Mouse (Mus musculus): ENCODE results near the gene Slc4a10. TPM values are rescaled to one million over a fixed set of nuclear protein-coding genes. Genes with fewer than 3 reads are reported as not detected.

The Slc4a10 gene
- polyA plus RNA-seq, 1 experiment from 2014 or later = 0.43 TPM

DNA sequence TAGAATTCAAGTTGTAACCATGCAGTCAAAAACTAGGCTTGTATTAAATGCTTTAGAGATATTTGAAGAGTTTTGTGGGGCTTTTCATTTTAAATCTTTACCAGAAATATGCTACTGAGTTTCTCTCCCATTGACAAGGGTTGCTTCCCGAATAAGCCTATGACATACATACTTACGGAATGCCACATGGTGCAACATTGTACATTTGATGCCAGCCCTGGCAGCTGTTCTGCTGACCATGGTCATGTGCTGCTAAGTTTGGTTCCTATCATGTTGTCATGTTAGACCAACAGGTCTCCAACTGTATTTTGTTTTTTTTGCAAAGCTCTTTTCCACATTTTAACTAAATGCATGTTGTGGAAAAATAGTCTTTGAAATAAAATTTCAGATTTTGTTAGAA lies 279.1 kb downstream of the Slc4a10 start:
- Histone ChIP-seq H3K9ac (no peak overlapping the region), H3K4me1 (replicated peaks) (no peaks in the 10 kb centered on the region; the same call in 1 of the 2 replicates), H3K4me2 (no peak overlapping the region), H3K9me3 (replicated peaks) (no peaks in the 10 kb centered on the region), H3K27ac (no peak overlapping the region), H3K4me3 (no peak overlapping the region), H3K36me3 (no peaks in the 10 kb centered on the region), H3K27me3 (no peaks in the 10 kb centered on the region)
- ATAC-seq (replicated peaks; ENCODE audit: insufficient number of reproducible peaks, insufficient read depth, low FRiP score, low read depth) = no peak; the same call in 1 of the 2 replicates
- 56% methylated on average over 2 of the region's 2 CpGs for WGBS

- H3K9me3 ChIP-seq (replicated peaks) = no peaks in the 10 kb centered on the region
These were observed 285.7 kb downstream of the Slc4a10 start for GRCm38 (mm10) chr2:62331913-62332312.

DNA sequence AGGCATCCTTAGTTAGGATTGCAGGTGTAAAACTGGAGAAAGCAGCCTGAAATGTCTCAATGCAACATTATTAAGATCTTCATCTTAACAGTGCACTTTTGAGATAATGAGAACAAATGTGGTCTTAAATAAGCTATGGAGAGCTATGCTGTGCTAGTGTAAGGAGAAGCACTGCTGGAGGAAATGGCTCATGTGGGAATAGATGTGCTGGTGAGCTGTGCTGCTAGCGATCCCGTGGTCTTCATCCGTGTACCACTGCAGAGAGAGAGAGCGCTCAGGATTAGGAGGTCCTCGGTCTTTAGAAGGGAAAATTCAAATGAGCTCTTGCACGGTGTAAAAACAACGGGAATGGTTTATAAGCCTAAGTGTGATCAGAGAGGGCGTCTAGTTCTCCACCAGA lies 286.2 kb downstream of the Slc4a10 start:
- no peaks in the 10 kb centered on the region for H3K9me3 ChIP-seq (replicated peaks)
- no peaks in the 10 kb centered on the region for H3K36me3 ChIP-seq
- H3K4me1 ChIP-seq (replicated peaks) = no peaks in the 10 kb centered on the region
- 67% methylated on average over 8 of the region's 8 CpGs for WGBS
- no peak overlapping the region for H3K9ac ChIP-seq
- no peak overlapping the region for H3K4me3 ChIP-seq
- no peak for ATAC-seq (replicated peaks; ENCODE audit: insufficient number of reproducible peaks, insufficient read depth, low FRiP score, low read depth)
- no peaks in the 10 kb centered on the region for H3K27me3 ChIP-seq
- H3K4me2 ChIP-seq = no peak overlapping the region
- no peak overlapping the region for H3K27ac ChIP-seq

More at GRCm38 (mm10) chr2:62331913-62332312, 285.7 kb downstream of the Slc4a10 start:
- H3K27ac ChIP-seq = no peak overlapping the region
- H3K4me2 ChIP-seq = no peak overlapping the region
- H3K27me3 ChIP-seq = no peaks in the 10 kb centered on the region
- H3K36me3 ChIP-seq = no peaks in the 10 kb centered on the region
- H3K4me1 ChIP-seq (replicated peaks) = no peaks in the 10 kb centered on the region
- WGBS = 58% methylated on average over 4 of the region's 4 CpGs
- ATAC-seq (replicated peaks; ENCODE audit: insufficient number of reproducible peaks, insufficient read depth, low FRiP score, low read depth) = no peak
- no peak overlapping the region for H3K4me3 ChIP-seq
- no peak overlapping the region for H3K9ac ChIP-seq

DNA sequence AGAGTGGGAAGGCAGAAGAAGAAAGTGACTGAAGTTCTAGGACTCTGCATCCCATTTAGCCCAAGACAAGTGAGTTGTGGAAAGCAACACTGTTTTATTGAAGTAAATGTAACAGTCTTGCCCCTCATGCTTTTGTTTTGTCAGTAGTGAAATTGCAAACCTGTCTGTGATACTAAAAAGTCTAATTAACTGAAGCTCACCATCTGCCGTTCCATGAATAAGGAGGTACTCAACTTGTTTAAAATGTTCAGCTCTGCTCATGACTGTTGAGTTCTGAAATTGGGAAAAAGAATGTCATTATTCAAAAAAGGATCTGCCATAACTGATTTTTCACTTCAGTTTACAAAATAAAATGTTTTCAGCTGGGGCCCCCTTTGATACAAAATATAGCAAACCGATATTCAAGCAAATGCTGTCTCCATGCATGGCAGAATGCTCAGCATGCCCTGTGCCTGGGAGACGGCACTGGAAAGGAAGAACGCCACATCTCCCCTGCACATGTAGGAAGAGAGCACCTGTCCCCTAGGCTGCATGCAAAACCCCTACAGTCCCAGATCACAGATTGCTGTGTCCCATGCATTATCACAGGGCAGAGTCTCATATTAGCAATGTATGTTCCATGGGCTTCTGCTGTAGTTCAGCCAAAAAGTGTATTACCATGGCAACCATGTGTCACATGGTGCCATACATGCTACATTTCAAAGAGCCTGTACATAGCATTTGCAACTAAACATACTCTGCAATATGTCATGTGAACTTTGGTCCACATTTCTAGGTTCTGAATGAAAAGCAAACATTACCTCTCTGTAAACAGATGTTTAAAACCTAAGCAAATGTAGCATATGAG lies 288.4 kb downstream of the Slc4a10 start:
- WGBS = 85% methylated on average over 4 of the region's 4 CpGs
- H3K27me3 ChIP-seq = no peaks in the 10 kb centered on the region
- no peaks in the 10 kb centered on the region for H3K36me3 ChIP-seq
- no peak overlapping the region for H3K27ac ChIP-seq
- no peaks in the 10 kb centered on the region for H3K9me3 ChIP-seq (replicated peaks)
- H3K4me2 ChIP-seq = no peak overlapping the region
- H3K4me3 ChIP-seq = no peak overlapping the region
- H3K4me1 ChIP-seq (replicated peaks) = no peaks in the 10 kb centered on the region
- no peak overlapping the region for H3K9ac ChIP-seq
- no peak for ATAC-seq (replicated peaks; ENCODE audit: insufficient number of reproducible peaks, insufficient read depth, low FRiP score, low read depth)

DNA sequence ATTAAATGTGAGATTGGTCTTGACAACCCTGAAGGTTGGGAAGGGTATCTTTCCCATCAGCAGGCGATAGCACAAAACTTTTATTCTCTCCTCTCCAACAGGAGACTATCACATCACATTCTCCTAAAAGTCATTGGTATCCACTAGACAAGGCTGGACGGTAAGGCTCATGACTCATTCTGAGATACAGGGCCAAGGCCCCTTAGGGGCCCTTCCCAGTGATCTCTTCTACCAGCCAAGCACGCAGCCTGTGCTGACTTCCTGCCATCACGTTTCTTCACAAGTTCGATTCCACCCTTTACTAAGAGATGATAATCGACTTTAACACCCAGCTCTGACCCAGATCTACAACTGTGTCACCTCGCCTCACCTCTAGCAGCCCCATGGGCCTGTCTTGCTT lies 290.8 kb downstream of the Slc4a10 start:
- no peak for ATAC-seq (replicated peaks; ENCODE audit: insufficient number of reproducible peaks, insufficient read depth, low FRiP score, low read depth)
- H3K9me3 ChIP-seq (replicated peaks) = no peaks in the 10 kb centered on the region
- H3K27ac ChIP-seq = no peak overlapping the region
- no peaks in the 10 kb centered on the region for H3K36me3 ChIP-seq
- no peak overlapping the region for H3K4me3 ChIP-seq
- H3K9ac ChIP-seq = no peak overlapping the region
- no peaks in the 10 kb centered on the region for H3K27me3 ChIP-seq
- no peak overlapping the region for H3K4me2 ChIP-seq
- 72% methylated on average over 7 of the region's 7 CpGs for WGBS
- no peaks in the 10 kb centered on the region for H3K4me1 ChIP-seq (replicated peaks)

DNA sequence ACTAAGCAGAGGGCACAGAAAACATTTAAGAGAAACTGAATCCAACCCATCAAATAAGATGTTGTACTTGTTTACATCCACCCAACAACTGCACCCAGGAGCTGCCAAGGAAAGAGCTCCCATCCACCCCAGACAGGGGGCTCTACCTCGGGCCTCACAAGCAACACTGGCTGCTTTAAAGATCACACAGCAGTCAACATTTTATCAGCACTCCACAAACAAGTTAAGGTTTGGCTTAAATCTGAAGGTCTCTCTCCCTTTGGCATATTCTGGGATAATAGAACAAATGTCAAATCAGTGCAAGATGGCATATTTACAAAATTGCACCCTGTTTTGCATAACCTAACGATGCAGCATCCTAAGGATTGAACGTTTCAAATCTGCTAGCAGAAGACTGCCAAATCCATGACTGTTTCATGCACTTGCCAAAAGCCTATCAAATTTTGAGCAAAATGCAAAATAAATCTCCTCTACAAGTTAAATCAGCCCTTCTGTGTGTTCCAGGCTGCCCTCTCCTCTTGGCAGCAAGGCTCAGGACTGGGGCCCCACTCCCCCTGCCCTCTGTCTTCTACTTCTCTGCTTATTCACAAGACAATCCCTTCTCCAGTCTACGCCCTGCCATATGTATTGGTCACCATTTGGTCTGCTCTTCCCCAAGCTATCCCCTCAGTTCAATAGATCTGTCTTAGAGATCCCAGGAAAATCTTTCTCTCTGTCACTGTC lies 293.1 kb downstream of the Slc4a10 start:
- H3K4me2 ChIP-seq = no peak overlapping the region
- H3K9ac ChIP-seq = no peak overlapping the region
- ATAC-seq (replicated peaks; ENCODE audit: insufficient number of reproducible peaks, insufficient read depth, low FRiP score, low read depth) = no peak
- H3K27ac ChIP-seq = no peak overlapping the region
- WGBS = 57% methylated on average over 4 of the region's 4 CpGs
- no peaks in the 10 kb centered on the region for H3K9me3 ChIP-seq (replicated peaks)
- no peaks in the 10 kb centered on the region for H3K27me3 ChIP-seq
- no peaks in the 10 kb centered on the region for H3K36me3 ChIP-seq
- H3K4me1 ChIP-seq (replicated peaks) = no peaks in the 10 kb centered on the region
- H3K4me3 ChIP-seq = no peak overlapping the region

DNA sequence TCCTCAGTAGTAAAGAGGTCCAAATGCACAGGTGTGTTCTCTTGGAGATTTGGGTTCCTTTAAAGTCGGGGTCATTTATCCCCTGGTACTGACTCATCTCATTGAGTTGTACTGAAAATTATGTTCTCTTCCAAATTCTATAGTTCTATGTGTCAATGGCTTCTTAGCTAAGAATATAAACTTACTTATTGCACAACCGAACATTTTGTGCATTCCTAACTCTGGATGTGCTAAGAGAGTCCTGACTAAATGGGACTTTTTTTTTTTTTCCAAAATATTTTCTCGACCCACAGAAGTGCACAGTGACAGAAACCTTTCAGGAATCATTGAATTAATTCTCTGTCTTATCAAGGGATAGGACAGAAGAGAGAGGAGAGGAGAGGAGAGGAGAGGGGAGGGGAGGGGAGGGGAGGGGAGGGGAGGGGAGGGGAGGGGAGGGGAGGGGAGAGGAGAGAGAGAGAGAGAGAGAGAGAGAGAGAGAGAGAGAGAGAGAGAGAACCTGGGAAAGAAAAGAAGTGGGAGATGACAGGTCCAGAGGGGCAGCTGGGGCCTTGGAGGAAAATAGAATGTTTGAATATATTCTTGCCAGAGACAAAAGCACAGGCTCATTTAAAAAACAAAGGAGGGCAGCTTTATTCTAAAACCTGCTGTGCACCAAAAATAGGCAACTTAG lies 294.9 kb downstream of the Slc4a10 start:
- 67% methylated on average over 3 of the region's 3 CpGs for WGBS
- Histone ChIP-seq H3K27me3 (no peaks in the 10 kb centered on the region), H3K4me2 (no peak overlapping the region), H3K27ac (no peak overlapping the region), H3K4me3 (no peak overlapping the region), H3K9ac (no peak overlapping the region), H3K36me3 (no peaks in the 10 kb centered on the region), H3K4me1 (replicated peaks) (no peaks in the 10 kb centered on the region), H3K9me3 (replicated peaks) (no peaks in the 10 kb centered on the region)
- ATAC-seq (replicated peaks; ENCODE audit: insufficient number of reproducible peaks, insufficient read depth, low FRiP score, low read depth) = no peak

DNA sequence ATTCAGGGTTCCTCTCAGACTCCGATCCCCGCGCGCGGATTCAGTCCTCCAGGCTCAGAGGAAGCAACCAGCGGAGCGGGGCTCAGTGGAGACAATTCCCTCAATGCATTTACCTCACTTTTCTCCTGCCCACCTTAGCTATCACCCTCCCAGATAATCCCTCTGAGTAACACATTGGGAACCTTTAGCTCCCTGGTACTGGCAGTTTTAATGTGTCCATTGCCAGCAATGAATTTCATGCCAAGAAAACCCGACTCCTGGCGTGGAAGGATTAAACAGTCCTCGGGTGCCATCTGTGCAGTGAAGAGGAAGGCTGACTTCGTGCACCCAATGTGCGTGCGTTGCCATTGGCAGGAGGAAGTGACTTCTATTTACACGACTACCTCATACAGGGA lies 295.5 kb downstream of the Slc4a10 start:
- Histone ChIP-seq H3K36me3 (no peaks in the 10 kb centered on the region), H3K4me1 (replicated peaks) (no peaks in the 10 kb centered on the region), H3K9ac (no peak overlapping the region), H3K27me3 (no peaks in the 10 kb centered on the region), H3K9me3 (replicated peaks) (no peaks in the 10 kb centered on the region), H3K4me3 (no peak overlapping the region), H3K4me2 (no peak overlapping the region), H3K27ac (no peak overlapping the region)
- no peak for ATAC-seq (replicated peaks; ENCODE audit: insufficient number of reproducible peaks, insufficient read depth, low FRiP score, low read depth)
- 50% methylated on average over 14 of the region's 14 CpGs for WGBS

DNA sequence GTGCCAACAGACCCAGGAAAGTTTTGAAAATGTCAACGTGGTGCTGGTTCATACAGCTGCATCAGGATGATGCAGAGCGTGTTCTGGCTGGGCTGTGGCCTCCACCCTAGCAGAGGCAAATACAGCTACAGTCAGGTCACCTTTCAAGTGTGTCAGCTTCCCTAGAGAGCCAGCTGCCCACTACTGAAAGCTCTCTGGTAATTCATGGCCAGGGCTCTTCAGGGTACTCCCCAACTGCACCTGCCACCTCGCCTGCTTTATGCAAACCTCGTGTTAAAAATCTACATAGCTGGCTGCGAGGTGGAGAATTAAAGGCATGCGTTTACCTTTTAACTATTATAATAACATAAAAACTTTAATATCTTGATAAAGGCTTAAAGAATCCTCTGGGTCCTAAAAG lies 298.1 kb downstream of the Slc4a10 start:
- Histone ChIP-seq H3K27ac (no peak overlapping the region), H3K36me3 (no peaks in the 10 kb centered on the region), H3K27me3 (no peaks in the 10 kb centered on the region), H3K4me3 (no peak overlapping the region), H3K9me3 (replicated peaks) (no peaks in the 10 kb centered on the region), H3K4me1 (replicated peaks) (no peaks in the 10 kb centered on the region), H3K4me2 (no peak overlapping the region), H3K9ac (no peak overlapping the region)
- 53% methylated on average over 6 of the region's 6 CpGs for WGBS
- no peak for ATAC-seq (replicated peaks; ENCODE audit: insufficient number of reproducible peaks, insufficient read depth, low FRiP score, low read depth)

DNA sequence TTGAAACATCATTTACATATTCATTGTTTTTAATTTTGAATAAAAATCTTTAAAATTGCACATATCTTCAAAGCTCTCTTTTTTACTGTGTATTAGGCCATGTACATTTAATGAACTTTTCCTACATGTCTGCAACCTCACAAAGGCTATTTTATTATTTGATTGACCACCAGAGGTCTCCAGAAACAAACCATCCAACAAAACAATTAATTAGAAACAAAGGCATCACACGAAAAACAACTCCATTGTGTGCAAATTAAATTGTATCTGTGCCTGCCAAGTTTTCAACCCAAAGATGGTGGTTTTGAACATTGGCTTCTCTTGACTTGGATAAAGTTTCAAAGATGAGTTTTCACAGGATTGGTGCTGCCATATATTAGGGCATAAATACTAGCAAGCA lies 300.5 kb downstream of the Slc4a10 start:
- H3K4me1 ChIP-seq (replicated peaks) = no peaks in the 10 kb centered on the region
- no peak overlapping the region for H3K27ac ChIP-seq
- no peaks in the 10 kb centered on the region for H3K27me3 ChIP-seq
- ATAC-seq (replicated peaks; ENCODE audit: insufficient number of reproducible peaks, insufficient read depth, low FRiP score, low read depth) = no peak
- no peak overlapping the region for H3K4me3 ChIP-seq
- 24% methylated on average over 1 of the region's 1 CpGs for WGBS
- H3K9ac ChIP-seq = no peak overlapping the region
- no peaks in the 10 kb centered on the region for H3K36me3 ChIP-seq
- H3K9me3 ChIP-seq (replicated peaks) = no peaks in the 10 kb centered on the region
- no peak overlapping the region for H3K4me2 ChIP-seq

DNA sequence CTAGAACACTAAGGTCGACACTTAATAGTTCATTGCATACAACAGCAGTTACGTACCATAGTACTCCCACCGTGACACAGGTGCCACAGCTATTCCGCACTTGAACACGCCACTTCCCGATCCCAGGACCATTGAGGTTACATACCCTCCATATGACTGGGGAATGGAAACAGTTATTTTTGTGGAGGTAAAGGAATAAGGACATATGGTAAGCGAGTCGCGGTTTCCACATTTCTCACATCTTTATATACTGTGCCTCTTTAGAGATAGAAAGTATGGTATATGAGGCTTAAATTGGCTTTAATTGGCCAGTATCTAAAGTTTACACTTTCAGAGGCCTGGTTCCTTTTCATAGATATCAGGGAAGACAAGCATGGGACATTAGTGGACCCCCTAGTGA lies 301.5 kb downstream of the Slc4a10 start:
- Histone ChIP-seq H3K36me3 (no peaks in the 10 kb centered on the region), H3K4me2 (no peak overlapping the region), H3K9ac (no peak overlapping the region), H3K27ac (no peak overlapping the region), H3K4me1 (replicated peaks) (no peaks in the 10 kb centered on the region), H3K4me3 (no peak overlapping the region), H3K9me3 (replicated peaks) (no peaks in the 10 kb centered on the region), H3K27me3 (no peaks in the 10 kb centered on the region)
- ATAC-seq (replicated peaks; ENCODE audit: insufficient number of reproducible peaks, insufficient read depth, low FRiP score, low read depth) = no peak
- WGBS = 88% methylated on average over 9 of the region's 9 CpGs
